Mouse (Mus musculus) CH12.LX (cell line): ENCODE results near the gene Ubap2l. TPM values are rescaled to one million over a fixed set of nuclear protein-coding genes. Genes with fewer than 3 reads are reported as not detected.

ENCODE experiments used
- DNase-seq: peaks from one replicate; pipeline ENCODE4 v3.0.0-alpha.2; 2013; ENCODE audit errors: extremely low read depth
- H3K27ac ChIP-seq: 2 replicates; pipeline ENCODE4 v1.5.1; 2012; ENCODE audit warnings: low read depth, mild to moderate bottlenecking, control low read depth, moderate library complexity; ENCODE audit not compliant: insufficient read depth
- H3K27me3 ChIP-seq: replicated peaks from 2 replicates; pipeline ENCODE3; 2012; ENCODE audit warnings: inconsistent platforms
- H3K36me3 ChIP-seq, 2 experiments: replicated peaks in 1 of 2; 2 replicates each; pipeline versions ENCODE3 to v1.6.1; 2012; ENCODE audit warnings: inconsistent platforms in 1 of 2, low read length in 1 of 2, mild to moderate bottlenecking in 1 of 2, mixed read lengths in 1 of 2, moderate library complexity in 1 of 2; ENCODE audit not compliant: control insufficient read depth in 1 of 2, insufficient read depth in 1 of 2
- H3K4me1 ChIP-seq, 2 experiments: 2 replicates each; pipeline ENCODE4 v1.6.1; 2012; ENCODE audit warnings: inconsistent platforms in 1 of 2, moderate library complexity in 1 of 2; ENCODE audit not compliant: insufficient read depth in 2 of 2, control insufficient read depth in 1 of 2
- H3K4me2 ChIP-seq: 2 replicates; pipeline ENCODE4 v1.6.1; 2012; ENCODE audit warnings: low read depth, mild to moderate bottlenecking, control low read depth; ENCODE audit not compliant: poor library complexity, insufficient read depth, severe bottlenecking
- H3K4me3 ChIP-seq, 3 experiments: fragments of 150-350 bp in 1 of 3; sonication (generic) in 1 of 3; replicated peaks in 1 of 3; 2 replicates each; pipeline versions ENCODE3 to v1.5.1; 2011 to 2012; ENCODE audit warnings: low read depth in 2 of 3, low read length in 2 of 3, mild to moderate bottlenecking in 2 of 3, moderate library complexity in 2 of 3, control low read depth in 1 of 3, improper control_type of control experiment in 1 of 3, inconsistent platforms in 1 of 3, mixed read lengths in 1 of 3; ENCODE audit not compliant: poor library complexity in 1 of 3
- H3K79me2 ChIP-seq: replicated peaks from 2 replicates; pipeline ENCODE4 v1.6.1; 2012; ENCODE audit warnings: mild to moderate bottlenecking, moderate library complexity; ENCODE audit not compliant: control insufficient read depth, poor library complexity, insufficient read depth, severe bottlenecking; ENCODE audit errors: extremely low read depth
- H3K9ac ChIP-seq: 2 replicates; pipeline ENCODE4 v1.6.1; 2012; ENCODE audit warnings: low read depth, mild to moderate bottlenecking, control low read depth, moderate library complexity; ENCODE audit not compliant: insufficient read depth
- H3K9me3 ChIP-seq: replicated peaks from 2 replicates; pipeline ENCODE3; 2012; ENCODE audit warnings: low read length, inconsistent platforms, mixed read lengths
- BHLHE40 ChIP-seq: IDR thresholded peaks from 2 replicates; pipeline ENCODE4 v1.6.1; 2011; ENCODE audit warnings: mild to moderate bottlenecking, low read depth, low read length, improper control_type of control experiment
- EP300 ChIP-seq: IDR thresholded peaks from 2 replicates; pipeline ENCODE4 v1.6.1; 2011; ENCODE audit warnings: low read length, improper control_type of control experiment
- JUN ChIP-seq: IDR thresholded peaks from 2 replicates; pipeline ENCODE4 v1.6.1; 2011; ENCODE audit warnings: low read depth, mild to moderate bottlenecking, low read length, improper control_type of control experiment, moderate library complexity; ENCODE audit not compliant: insufficient read depth
- KAT2A ChIP-seq: IDR thresholded peaks from 2 replicates; pipeline ENCODE4 v1.6.1; 2012; ENCODE audit warnings: low read length, improper control_type of control experiment, inconsistent platforms; ENCODE audit not compliant: insufficient replicate concordance
- MAZ ChIP-seq: IDR thresholded peaks from 2 replicates; pipeline ENCODE4 v1.6.1; 2012; ENCODE audit warnings: low read depth, mild to moderate bottlenecking, inconsistent platforms, low read length, improper control_type of control experiment, moderate library complexity
- MXI1 ChIP-seq: IDR thresholded peaks from 2 replicates; pipeline ENCODE4 v1.6.1; 2011; ENCODE audit warnings: mild to moderate bottlenecking, low read depth, low read length, improper control_type of control experiment
- MYC ChIP-seq: IDR thresholded peaks from 2 replicates; pipeline ENCODE4 v1.6.1; 2011; ENCODE audit warnings: low read depth, mild to moderate bottlenecking, improper control_type of control experiment, low read length
- NRF1 ChIP-seq: IDR thresholded peaks from 2 replicates; pipeline ENCODE4 v1.6.1; 2014; ENCODE audit warnings: low read depth, mild to moderate bottlenecking, inconsistent platforms, low read length, improper control_type of control experiment, moderate library complexity
- PAX5 ChIP-seq: IDR thresholded peaks from 2 replicates; pipeline ENCODE4 v1.6.1; 2012; ENCODE audit warnings: low read length, inconsistent platforms, mixed read lengths
- POLR2AphosphoS2 ChIP-seq: IDR thresholded peaks from 2 replicates; pipeline ENCODE4 v1.6.1; 2011; ENCODE audit warnings: low read depth, low read length, improper control_type of control experiment
- RCOR1 ChIP-seq: conservative IDR thresholded peaks from 2 replicates; pipeline ENCODE4 v1.6.1; 2012; ENCODE audit warnings: low read depth, mild to moderate bottlenecking, inconsistent platforms, low read length, improper control_type of control experiment
- SIN3A ChIP-seq: IDR thresholded peaks from 2 replicates; pipeline ENCODE4 v1.6.1; 2012; ENCODE audit warnings: low read length, improper control_type of control experiment, inconsistent platforms
- TBP ChIP-seq: conservative IDR thresholded peaks from 2 replicates; pipeline ENCODE4 v1.6.1; 2011; ENCODE audit warnings: low read depth, low read length, improper control_type of control experiment
- TCF12 ChIP-seq: IDR thresholded peaks from 2 replicates; pipeline ENCODE4 v1.6.1; 2014; ENCODE audit warnings: low read depth, mild to moderate bottlenecking, inconsistent platforms, low read length, improper control_type of control experiment
- USF2 ChIP-seq: conservative IDR thresholded peaks from 2 replicates; pipeline ENCODE4 v1.6.1; 2011; ENCODE audit warnings: low read depth, low read length, improper control_type of control experiment
- ZKSCAN1 ChIP-seq: IDR thresholded peaks from 2 replicates; pipeline ENCODE4 v1.6.1; 2012; ENCODE audit warnings: low read depth, inconsistent platforms, low read length, improper control_type of control experiment, borderline replicate concordance
- ZNF384 ChIP-seq: IDR thresholded peaks from 2 replicates; pipeline ENCODE4 v1.6.1; 2012; ENCODE audit warnings: low read depth, low read length, improper control_type of control experiment, inconsistent platforms
- dilution Hi-C: fragments of 300-500 bp; cut with MboI; formaldehyde crosslinking; loops from 2 replicates; pipeline ENCODE4 v1.14.3; 2020; ENCODE audit warnings: low sequenced_read_pairs; ENCODE audit not compliant: extremely low pct_unique_long_range_greater_than_20kb, extremely low pct_ligation_motif_present
- in situ Hi-C: fragments of 300-500 bp; cut with MboI; formaldehyde crosslinking; loops from 3 replicates; pipeline ENCODE4 v1.14.3; 2019; ENCODE audit warnings: low sequenced_read_pairs, low pct_ligation_motif_present, low pct_unique_long_range_greater_than_20kb, mixed read lengths
- polyA plus RNA-seq: library from polyadenylated mRNA; unstranded; fragments of >175 nt; gene quantifications from 2 replicates; pipeline ENCODE4 v1.2.1, GENCODE M21; 2012; ENCODE audit warnings: low read depth; ENCODE audit not compliant: insufficient read length
- total RNA-seq, 2 experiments: library from RNA; depleted of rRNA; stranded (reverse); fragments of 300-350 nt in 1 of 2; fragments of >200 nt in 1 of 2; gene quantifications; 2 replicates each; pipeline ENCODE4 v1.2.3; 2012 to 2014

The Ubap2l gene
- total and polyA plus RNA-seq, 3 experiments = 49.0 to 201 (median 72.6) TPM

DNA sequence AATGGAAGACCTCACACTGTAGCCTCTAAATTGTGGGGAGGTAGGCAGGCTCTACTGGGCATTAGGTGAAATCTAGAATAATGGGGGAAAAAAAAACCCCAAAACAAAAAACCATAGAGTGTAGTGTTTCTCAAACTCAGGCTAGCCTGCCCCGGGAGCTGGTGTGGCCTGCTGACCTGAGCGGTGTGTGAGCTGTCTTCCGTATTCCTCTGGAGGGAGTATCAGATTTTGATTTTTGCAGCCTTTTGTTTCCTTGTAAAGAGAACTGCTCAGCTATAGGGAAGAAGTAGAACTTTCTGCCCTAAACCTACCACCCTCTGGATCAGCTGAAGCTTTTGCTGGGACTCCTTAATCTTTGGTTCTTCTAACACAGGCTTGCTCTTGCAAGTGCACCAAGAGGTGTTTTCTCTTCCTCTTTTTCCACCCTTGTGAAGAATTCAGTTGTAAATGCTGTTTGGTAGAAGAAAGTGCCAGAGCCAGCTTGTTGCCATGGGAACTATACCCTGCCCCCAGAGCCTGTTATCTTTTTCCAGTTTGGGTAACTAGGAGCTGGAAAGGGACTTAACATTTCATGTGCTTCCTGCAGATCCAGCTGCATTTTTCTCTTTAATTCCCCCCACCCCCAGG is 31.4 kb upstream of the Ubap2l start (continued):
- no peak for TF ChIP-seq ZKSCAN1
- TF ChIP-seq MXI1 = peak; percentile 81
- TF ChIP-seq MYC = no peak
- no peak for TF ChIP-seq NRF1
- TF ChIP-seq TBP = no peak
- no peak for TF ChIP-seq MAZ
- no peak for TF ChIP-seq PAX5
- TF ChIP-seq, all 38 proteins: peak for 6

DNA sequence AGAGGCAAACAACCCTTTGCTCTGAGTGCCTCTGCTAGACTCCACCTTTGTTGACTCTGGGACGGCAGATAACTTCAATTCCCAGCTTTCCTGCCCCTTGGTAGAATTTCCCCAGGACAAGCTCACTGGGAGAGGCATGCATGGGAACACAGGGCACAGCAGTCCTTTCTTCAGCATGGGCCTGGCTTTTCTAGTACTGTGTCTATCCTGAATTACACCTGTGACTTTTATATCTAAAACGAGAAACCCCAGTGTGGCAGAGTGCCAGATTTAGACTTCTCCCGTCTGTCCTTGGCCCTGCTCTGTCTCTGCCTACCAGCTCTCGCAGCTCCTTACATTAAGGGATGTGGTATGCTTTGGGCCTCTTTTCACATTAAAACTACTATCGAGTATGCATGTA is 30.6 kb upstream of the Ubap2l start:
- Histone ChIP-seq H3K4me3 (peak overlapping the region; percentile 29 to 45 (median 35)), H3K9me3 (no peaks in the 10 kb centered on the region), H3K27ac (peak overlapping the region; percentile 59), H3K4me2 (peak overlapping the region; percentile 97), H3K36me3 (peaks cover 22 to 49% of the 10 kb centered on the region in 2 experiments), H3K27me3 (no peaks in the 10 kb centered on the region), H3K4me1 (peaks cover 11 to 46% of the 10 kb centered on the region in 2 experiments; a peak in 3 of 4 replicates), H3K9ac (peak overlapping the region; percentile 90), H3K79me2 (peaks cover 73% of the 10 kb centered on the region)
- dilution Hi-C loops = no loop called here
- TF ChIP-seq RCOR1 (no peak), JUN (no peak), MAZ (no peak), USF2 (no peak), TCF12 (no peak), MXI1 (no peak), BHLHE40 (no peak), KAT2A (no peak), ZNF384 (no peak), SIN3A (no peak), EP300 (no peak), POLR2AphosphoS2 (no peak)
- DNase-seq = no peak
- in situ Hi-C loops = no loop called here
